Mouse (Mus musculus) liver, embryonic 14.5 days (tissue): ENCODE data around the gene Ppard.
A peak's percentile ranks its signal among the peaks of the same experiment; 100 is the strongest.

Experiments used
- CTCF ChIP-seq: IDR thresholded peaks from 2 replicates; pipeline ENCODE4 v1.5.1; 2016; ENCODE audit warnings: antibody characterized with exemption, low read depth, control low read depth
- EP300 ChIP-seq: IDR thresholded peaks from 2 replicates; pipeline ENCODE4 v1.6.1; 2016; ENCODE audit warnings: antibody characterized with exemption, low read depth

DNA sequence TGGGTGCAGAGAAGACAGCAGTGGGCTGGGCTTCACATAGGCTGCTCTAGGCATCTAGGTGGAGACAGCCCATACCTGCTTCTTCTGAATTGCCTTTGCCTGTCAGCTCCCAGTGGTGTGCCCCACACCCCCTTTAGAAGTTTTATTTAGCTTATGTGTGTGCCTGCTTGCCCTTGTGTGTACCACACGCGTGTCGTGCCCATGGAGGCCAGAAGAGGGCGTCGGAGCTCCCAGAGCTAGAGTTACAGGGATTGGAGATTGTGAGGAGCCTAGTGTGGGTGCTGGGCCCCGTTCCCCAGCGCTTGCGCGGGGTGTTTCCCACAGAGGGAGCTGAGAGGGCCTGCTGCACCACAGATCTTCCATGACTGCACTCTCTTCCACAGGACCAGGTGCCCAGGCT is 84.0 kb downstream of the Ppard start:
- no peak for TF ChIP-seq EP300
- peak; percentile 46 for TF ChIP-seq CTCF
